Mouse (Mus musculus) adrenal gland, postnatal 14 days (tissue): ENCODE results near the gene Apobec2. TPM values are rescaled to one million over a fixed set of nuclear protein-coding genes. Genes with fewer than 3 reads are reported as not detected.
A peak's percentile ranks its signal among the peaks of the same experiment; 100 is the strongest.

Experiments used
- DNase-seq: peaks from one replicate; pipeline ENCODE4 v3.0.0; 2021; ENCODE audit warnings: mixed read lengths
- total RNA-seq: library from RNA; stranded (reverse); gene quantifications from 2 replicates; pipeline ENCODE4 v1.2.3, GENCODE M21; 2021

Apobec2 gene
- total RNA-seq, 1 experiment from 2014 or later: 2.3 TPM

DNA sequence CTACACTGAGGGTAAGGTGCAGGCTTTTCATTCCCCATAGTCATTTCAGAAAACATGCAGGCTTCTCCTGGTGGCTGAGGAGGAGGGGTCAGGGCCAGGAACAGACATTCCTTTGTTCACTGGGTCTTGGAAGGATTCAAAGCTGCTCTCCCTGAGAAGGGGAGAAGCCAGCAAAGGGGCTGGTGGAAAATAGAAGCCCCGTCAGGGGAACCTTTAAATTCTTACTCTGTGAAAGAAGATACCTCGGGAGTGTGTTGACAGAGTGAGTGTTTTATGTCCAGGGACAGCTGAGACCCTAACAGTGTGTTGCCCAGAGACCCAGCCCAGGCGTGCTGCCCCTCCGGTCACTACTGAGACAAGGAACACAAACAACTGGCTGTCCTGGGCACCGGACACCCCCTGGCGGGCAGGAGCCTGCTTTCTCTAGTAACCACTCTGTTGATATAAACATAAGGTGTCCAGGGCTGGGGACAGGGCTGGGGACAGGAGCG is 4.7 kb upstream of the Apobec2 start:
- no peak for DNase-seq

DNA sequence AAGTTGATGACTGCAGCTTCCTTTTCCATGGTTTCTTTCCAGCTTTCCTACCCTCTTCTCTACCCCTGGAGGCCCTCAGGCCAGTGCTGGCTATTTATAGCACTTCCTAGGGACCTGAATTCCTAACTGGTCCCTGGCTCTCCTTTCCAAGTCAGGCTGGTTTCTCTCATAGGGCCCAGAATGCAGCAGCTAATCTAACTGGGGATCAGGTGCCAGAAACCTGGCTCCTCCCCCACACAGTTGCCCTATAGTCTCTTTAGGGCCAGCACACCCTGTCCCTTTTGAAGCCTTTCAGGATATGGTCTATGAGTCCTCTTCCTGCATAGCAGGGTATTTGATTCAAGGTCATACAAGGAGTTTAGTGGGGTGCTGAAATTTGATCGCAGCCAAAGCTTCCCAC is 3.8 kb upstream of the Apobec2 start:
- no peak for DNase-seq

DNA sequence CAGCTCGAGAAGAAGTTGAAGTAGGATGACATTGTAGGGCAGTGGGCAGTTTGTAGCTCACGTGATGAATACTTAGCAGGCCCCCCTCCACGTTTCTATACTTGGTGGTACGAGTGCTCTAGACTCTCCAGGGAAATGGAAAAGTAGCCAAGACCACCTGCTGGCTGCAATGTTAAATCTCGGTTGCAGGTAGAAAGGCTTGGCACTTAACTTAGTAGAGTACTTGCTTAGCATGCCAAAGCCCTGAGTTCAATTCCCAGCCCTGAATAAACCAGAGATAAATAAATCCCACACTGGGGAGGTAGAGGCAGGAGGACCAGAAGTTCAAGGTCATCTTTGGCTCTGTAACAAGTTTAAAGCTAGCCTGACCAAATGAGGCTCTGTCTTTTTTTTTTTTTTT is 1.7 kb upstream of the Apobec2 start:
- no peak for DNase-seq

DNA sequence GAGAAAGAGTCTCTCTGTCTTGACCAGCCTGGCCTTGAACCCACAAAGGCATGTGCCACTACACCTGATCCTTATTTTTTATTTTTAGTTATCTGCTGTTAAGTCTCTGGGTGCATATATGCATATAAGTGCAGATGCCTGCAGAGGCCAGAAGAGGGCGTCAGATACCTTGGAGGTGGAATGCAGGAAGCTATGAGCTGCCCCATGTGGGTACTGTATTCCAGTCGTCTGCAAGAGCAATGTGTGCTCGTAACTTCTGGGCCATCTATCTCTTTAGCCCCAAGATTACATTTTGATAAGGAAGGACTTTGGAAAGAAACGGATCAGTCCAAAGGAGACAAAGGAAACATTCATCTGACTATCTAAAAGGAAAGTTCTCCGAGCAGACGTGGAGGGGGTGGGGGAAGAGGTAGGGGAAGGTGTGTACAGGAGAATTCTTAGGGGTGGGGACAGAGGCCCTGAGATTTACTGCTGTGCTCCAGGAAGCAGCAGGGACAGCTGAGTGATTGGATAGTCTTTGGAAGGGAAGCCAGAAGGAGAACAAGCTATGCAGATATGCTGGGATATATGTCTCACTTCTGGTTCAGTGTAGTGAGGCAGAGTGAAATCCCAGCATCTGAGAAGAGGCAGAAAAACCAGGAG is 1.1 kb upstream of the Apobec2 start:
- DNase-seq: no peak

DNA sequence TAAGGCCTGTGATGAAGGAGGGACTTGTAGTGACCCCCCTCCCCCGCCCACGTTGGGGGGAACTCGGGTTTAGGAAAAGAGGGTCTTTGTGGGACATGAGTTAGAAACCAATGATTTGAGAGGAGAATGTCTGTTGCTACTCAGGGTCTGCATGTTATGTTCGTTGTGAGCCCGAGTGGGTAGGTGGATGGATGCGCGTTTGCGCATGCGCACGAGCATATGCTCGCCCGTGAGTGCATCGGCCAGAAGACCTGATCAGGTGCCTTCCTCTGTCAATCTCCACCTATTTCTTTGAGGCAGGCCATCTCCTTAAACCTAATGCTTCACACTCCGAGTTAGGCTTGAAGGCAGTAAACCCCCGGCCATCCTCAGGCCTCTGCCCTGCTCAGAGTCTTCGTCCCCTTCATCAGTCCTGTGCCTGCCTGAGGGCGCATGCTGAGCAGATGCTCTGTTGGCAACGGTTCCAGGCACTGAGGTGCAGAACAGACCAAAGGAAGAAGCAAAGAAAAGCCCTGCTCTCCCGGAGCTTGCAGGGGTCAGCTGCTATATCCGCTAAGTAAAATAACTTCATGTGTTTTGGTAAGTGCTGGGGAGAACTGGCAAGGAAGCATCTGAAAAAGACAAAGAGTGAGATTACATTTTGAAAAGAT is 401 bp upstream of the Apobec2 start:
- DNase-seq: no peak

DNA sequence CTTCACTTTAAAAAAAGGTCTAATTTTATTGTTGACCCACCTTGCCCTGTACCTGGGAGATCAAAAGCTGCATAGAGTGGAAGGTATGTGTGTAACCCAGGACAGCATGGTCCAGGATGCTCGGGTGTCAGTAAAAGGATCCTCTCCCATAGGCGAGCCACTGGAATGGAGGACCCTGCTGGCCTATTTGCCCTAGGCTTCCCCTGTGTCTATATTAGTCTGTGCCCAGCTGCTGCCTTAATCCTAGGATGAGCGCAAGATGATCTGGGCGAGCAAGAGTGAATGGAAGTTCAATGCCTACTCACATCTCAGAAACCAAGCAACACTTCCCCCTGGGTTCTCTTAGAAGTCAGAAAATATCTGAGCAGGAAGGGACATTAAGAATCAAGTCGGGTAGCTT is 1.7 kb downstream of the Apobec2 start:
- DNase-seq: no peak

DNA sequence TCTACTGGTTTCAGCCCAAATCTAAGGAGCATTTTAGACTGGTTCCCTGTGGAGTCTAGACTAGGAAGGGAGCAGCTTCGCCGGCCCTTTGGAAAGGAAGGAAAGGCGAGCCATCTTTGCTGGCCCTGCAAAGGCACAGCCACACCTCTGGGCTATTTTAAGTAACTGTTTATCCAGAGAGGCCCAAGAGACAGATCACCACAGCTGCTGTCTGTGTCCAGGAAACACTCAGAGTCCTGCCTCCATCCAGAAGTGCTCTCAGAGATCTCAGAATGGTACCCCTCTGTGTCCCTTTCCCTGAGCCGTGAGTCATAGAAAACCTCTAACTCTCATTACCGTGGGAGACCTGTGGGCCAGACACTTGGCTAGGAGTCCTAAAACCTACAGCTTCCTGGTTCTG is 2.3 kb downstream of the Apobec2 start:
- DNase-seq: no peak

DNA sequence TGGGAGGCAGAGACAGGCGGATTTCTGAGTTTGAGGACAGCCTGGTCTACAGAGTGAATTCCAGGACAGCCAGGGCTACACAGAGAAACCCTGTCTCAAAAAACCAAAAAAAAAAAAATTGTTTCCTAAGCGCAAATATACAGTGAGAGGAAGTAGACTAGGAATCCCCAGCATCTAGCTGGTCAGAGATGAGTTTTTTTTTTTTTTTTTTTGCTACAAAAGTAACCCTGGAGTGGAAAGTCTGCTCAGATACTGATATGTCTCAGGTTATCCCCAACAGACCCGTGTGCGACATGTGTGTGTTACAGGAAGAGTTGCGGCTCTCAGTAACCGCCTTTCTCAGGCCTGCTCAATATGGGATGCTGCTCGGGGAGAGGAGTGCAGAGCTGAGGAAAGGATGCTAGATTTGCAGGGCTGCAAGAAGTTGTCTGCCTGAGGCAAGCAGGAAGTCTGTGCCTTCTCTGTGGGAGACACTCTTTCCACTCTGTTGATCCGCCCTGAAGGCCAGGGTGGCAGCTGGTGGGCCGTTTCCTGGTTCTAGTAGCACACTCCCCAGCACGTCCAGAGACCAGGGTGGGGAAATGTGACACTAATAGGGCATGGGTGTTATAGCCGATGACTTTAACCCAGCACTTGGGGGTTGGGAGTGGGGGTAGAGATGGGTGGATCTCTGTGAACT is 4.7 kb downstream of the Apobec2 start:
- peak; percentile 17 for DNase-seq

DNA sequence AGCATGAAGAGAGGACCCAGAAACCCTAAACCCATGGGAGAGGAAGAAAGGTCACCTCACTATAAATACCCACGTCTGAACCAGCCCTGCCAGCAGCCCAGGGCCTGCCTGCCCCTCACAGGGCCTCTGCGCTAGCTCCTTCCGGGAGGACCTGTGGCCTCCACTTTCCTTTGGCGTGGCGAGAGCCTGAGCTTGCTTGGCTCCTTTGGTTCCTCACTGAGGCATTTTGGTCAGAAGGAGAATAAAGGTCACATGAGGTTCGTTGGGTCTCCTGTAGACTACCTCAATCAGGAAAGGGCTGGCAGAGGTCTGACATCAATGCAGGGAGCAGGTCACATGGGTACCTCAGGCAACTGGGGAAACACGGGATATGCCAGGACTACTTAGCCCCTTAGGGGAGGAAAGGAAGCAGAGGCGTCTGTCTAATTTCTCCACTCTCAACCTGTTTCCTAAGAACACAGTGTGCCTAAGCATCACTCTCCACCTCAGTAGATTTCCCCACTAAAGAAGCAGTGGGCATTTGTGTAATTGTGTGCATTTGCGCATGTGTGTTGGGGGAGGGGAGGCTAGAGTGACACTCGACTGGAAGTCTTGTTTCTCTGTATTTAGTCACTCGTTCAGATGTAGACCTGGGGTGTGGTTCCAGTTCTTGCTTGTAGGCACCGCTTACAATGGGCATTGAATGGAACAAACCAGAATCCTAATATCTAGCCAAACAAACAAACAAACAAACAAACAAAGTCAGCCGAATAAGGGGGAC is 5.6 kb downstream of the Apobec2 start:
- peak; percentile 14 for DNase-seq

DNA sequence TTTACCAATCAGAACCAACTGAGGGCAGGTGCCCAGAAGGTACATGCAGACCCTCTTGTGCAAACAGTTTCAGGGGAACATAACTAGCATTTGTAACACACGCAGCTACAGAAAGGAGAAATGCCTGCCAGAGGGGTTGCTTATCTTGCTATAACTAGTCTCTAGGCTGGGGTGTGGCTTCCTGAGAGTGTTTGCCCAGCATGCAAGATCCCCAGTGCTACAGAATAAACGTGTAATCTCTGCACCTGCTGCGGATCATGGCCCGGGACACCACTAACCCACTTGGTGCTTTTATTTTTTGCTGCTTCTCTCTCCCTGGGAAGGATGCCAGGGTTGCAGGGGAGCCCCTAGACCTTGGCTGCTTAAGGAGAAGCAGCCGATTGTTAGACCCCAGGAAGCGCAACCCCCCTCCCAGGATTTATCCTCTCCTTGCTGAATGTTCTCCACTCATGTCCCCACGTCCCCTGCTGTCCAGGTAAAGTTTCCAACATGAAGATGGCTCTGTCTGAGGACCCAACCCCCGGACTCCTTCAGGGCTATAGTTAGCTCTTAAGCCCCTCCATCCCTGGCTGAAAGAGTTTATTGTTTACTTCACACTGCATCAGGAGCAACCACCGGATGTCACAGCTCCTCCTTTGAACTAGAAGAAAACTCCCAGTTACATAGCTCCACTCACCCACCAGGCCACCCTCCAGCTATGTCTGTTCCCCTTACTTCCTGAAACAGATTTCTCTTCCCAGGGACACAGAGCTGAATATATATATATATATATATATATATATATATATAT is 6.7 kb downstream of the Apobec2 start:
- no peak for DNase-seq

DNA sequence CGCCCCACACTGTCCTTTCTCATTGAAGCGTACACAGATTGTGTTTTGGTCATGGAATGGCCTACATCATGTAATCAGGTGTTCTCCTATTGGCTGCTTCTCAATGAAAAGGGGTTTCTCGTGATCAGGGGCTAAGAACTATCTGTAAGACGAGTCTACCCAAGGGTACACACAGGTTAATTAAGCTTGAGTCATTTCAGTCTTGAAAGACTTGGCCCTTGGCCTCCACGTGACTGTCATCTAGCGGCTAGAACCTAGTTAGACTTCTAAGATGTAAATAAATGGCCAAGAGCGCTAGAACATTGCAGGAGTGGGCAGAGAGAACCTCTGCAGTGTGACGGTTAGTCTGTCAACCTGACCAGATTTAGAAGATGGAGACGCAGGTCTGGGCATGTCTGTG is 8.5 kb downstream of the Apobec2 start:
- DNase-seq: no peak

DNA sequence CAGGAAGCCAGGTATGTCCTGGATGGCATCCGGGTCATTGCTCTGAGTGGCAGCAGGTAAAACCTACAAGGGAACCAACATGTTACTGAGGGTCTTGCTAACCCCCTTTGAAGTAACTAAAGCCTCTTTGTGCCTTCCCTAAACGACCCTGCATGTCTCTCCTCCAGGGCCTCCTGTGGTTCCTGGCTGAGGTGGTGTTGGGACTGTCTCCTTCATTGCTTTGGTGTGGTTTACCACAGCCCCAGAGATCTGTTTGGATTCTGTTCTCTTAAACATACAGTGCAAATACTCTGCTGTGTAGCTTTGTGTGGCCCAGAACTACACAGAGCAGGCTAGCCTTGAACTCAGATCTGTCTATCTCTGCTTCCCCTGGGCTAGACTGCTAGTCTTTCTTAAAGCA is 13.2 kb downstream of the Apobec2 start:
- no peak for DNase-seq

DNA sequence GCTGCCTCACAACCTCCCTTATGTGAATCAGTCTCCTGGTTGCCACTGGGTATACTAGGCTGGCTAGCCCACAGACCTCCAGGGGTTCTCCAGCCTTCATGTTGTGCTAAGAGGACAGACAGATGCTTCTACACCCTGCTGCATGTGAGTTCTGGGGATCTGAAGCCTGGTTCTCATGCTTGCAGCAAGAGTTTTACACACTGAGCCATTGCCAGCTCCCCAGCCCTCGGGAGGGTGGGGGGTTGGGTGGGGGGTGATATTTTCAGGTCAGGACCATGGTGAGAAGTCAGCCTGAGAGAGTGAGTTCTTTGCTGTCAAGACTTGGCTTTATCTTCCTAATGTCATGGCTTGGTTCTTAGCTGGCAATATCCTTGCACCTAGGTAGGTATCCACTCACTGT is 13.9 kb downstream of the Apobec2 start:
- DNase-seq: no peak

DNA sequence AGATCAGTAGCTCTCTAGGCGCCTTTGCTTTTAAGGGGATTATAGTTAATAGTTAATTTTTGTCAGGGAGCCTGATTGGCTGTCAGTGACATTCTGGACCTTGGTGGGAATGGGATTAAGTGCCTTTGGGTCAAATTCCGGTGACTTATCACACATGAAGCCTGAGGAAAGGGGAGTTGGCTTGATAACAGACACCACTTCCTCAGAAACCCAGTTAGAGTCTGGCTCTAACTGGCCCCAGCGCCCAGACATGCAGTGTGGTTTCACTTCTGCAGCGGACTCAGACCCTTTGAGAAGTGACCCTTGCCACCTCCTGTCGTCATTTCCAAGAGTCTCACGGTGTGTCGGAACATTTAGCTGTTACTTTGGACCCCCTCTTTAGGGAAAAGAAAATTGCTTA is 14.6 kb downstream of the Apobec2 start:
- no peak for DNase-seq

DNA sequence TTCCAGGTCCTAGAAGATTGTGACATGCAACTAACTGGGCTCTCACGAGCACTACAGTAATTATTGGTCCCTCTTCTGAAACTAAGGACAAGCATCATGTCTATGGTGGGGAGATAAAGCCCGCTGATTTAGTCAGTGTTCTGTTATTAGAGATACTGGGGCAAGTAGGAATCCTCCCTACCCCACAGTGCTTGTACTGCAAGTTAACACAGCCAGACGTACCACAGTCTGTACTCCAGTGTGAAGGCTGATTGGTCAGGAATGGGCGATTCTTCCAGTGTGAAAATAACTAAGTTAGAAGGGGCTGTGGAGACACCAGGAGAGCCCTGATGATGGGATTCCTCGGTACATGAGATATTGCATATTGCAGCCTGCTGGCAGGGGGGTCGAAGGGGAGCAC is 15.2 kb downstream of the Apobec2 start:
- no peak for DNase-seq

DNA sequence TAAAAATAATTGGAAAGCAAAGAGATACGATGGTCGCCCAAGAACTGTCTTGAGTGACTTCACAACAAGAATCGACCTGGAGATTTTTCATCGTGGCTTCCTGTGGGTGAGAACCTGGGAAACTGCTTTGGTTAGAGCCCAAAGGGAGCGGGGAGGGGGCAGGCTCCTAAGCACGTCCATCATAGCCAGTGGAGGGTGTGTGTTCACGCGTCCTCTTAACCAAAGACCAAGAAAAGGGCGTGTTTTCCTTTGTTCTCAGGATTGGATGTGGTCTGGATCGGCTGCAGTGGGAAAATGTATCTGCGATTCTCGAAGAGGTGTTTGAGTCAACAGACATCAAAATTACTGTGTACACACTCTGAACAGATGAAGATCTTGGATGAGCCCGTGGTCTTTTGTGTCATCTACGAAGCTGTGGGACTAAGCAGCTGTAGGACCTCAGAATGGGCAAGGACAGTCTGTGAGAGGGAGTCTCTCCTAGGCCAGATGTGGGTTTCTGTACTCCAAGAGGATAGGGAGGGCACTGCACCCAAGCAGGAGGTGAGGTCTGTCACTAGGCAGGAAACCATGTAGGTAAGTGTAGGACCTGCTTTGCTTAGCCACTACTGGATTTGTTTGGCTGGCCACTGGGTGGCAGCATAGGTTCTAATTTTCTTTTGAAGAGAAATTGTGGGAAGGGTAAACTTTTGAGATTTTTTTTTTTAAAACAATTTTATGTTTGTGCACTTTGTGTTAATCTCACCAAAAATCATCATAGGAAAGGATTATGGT is 16.1 kb downstream of the Apobec2 start:
- DNase-seq: peak; percentile 67

DNA sequence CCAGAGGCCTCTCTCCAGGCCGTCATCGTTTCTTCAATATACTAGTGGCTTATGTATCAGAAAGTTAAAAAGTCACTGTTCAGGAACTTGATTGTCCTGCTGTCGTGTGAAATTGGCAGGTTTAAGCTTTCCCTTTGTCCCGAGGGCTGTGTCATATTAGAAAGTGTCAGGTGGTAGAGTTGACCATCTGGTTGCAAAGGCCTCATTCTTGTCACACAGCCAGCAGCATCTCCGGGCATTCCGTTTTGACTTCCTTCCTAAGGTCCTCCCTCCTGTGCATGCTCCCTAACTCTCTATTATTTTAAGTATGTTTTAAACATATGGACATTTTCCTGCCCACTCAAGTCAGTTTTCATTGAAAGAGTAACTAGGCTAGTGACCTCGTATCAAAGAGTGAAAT is 16.7 kb downstream of the Apobec2 start:
- no peak for DNase-seq

DNA sequence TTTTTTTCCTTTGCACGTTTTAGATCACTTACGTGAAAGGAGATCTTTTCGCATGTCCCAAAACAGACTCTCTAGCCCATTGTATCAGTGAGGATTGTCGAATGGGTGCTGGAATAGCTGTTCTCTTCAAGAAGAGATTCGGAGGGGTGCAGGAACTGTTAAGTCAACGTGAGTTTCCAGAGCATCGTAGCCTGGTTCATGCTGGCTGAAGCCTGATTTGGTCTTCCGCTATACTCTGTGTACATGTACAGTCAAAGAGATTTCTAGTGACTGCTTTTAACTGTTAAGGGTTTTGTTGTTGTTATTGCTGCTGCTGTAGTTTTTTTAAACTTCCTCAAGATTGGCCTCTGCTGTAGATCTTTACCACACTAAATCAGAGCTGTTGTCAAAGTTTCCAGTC is 21.5 kb downstream of the Apobec2 start:
- DNase-seq: no peak

DNA sequence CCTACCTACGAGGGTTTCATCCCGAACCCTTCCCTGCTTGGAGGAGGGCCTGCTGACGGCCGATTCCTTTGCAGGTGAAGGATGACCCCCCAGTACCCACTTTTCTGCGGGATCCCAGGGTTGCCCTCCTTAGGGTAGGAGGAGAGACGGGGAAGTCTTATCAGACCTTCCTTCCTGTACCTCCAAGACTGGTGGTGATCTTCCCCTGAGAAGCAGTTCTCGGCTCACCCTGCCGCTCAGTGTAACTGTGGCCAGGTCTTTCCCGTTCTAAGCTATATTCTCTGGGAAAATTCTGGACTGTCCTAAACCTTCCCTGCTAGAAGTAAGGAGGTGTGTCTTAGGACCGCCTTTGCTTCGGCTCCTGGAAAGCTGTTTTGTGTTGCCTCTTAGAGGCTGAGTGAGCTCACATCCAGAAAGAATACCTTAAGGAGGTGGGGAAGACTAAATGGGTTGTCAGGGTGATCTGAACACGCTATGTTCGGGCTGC is 22.4 kb downstream of the Apobec2 start:
- DNase-seq: no peak

DNA sequence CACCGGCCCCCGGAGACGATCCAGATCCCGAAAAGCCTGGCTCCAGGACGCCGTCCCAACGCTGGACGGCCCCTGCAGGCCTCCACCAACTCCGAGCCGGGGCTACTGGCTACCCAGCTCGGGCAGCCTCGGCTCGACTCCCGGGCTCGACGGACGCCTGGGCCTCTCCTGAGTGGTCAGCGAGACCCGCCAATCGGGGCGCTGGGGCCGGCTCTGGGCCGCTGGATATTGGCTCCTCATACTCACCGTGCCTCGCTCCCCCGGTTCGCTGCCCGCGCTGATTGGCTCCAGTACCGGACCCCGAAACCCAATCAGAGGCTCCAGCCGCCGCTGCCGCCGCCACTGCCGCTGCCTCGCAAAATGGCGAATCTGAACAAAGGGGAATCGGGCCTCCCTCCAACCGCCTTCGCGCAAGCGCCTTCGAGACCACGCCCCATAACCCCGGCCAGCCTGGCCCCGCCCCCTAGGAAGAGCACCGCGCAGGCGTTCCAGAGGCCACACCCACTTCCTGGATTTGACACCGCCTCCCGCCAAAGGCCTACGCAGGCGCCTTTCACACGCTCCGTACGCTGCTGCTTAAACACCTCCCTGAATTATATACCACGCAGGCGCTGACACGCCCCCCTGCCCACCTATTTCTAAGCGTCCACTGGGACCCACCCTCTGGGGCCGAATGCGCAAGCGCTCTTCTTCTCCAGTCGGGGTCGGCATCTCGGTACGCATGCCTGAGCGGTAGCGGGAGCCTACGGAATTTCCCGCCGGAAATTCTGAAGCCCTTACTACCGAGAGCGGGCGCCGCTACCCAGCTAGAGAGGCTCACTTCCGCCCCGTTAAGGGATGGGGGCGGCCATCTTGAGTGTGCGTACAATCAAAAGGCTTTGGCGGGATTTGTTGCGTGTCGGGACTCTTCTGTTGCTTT is 23.1 kb downstream of the Apobec2 start, which contains the start of the genes Nfya and Oard1:
Gene Nfya (minus strand): TSS at position 527 of the 919 bp plus-strand sequence.
Gene Oard1 (plus strand): TSS at position 635 of the 919 bp plus-strand sequence.
- DNase-seq: peak; percentile 100
